Mouse (Mus musculus) gastrocnemius, postnatal 4 days (tissue): ENCODE results near the gene Bpifb6. TPM values are rescaled to one million over a fixed set of nuclear protein-coding genes. Genes with fewer than 3 reads are reported as not detected.

Experiments
- DNase-seq, 2 experiments: peaks; one replicate each; pipeline ENCODE4 v3.0.0; 2021 to 2022; ENCODE audit warnings: low spot score in 2 of 2, mixed read lengths in 2 of 2
- long read RNA-seq, 2 experiments: library from polyadenylated mRNA; stranded (forward); transcript quantifications; one replicate each; pipeline ENCODE4 v2.0.0; 2021
- total RNA-seq, 2 experiments: library from RNA; stranded (reverse); gene quantifications; 2 replicates each; pipeline ENCODE4 v1.2.3; 2021

The Bpifb6 gene
- total RNA-seq: not detected
- long read RNA-seq, experiment 1: 0 reads
- long read RNA-seq, experiment 2: 0 reads

DNA sequence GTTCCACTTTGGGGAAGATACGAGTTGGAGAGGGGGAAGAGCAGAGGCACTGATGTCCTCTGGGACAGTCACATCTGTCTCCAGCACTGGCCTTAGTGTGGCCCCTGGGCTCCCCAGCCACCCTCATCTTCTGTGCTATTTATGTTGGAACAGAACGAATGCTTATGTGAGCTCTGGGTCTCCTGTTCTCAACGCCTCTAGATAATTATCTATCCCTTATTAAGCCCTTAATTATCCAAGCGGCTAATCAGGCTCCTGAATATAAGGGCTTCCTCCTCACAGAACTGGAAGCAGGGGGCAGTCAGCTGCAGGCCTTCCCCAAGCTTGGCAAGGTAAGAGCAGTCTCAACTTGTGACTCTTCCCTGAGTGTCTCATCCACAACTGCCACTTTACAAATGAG is at the start of gene Bpifb6:
Gene Bpifb6 (plus strand): TSS at position 301 of the 400 bp plus-strand sequence.
- no peak for DNase-seq

DNA sequence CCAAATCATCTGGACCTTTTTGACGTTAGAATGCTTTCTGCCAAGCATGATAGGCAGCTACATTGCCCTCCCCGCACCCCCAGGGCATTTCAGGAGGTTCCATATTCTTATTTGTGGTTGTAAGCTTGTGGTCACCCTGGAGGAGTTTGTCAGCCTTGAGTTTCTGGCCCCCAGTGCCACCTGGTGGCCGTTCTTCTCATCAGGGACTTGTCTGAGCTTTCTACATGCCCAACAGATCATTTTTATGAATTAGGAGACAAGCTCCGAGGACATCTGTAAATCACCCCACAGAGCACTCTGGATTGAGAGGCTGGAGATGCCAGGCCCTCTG is 49.2 kb upstream of the Bpifb6 start:
- peak; percentile 41 to 44 for DNase-seq

DNA sequence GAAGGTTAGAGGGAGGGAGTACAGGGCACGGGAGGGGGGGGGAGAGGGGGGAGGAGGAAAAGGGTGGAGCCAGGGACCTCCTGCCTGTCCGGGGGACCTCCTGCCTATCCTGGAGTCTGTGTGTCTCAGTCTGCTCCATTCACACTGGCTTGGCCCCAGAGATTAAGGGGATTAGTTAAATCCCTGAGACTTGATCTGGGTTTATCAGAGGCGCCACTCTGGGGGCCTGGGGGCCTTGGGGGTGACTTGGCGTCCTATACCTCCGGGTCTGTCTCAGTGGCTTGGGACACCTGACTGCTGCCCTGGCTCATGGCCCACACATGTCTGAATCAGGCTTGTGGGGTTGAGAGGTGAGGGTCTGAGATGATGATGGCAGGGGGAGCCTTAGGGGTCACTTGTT is 46.6 kb upstream of the Bpifb6 start:
- no peak for DNase-seq

DNA sequence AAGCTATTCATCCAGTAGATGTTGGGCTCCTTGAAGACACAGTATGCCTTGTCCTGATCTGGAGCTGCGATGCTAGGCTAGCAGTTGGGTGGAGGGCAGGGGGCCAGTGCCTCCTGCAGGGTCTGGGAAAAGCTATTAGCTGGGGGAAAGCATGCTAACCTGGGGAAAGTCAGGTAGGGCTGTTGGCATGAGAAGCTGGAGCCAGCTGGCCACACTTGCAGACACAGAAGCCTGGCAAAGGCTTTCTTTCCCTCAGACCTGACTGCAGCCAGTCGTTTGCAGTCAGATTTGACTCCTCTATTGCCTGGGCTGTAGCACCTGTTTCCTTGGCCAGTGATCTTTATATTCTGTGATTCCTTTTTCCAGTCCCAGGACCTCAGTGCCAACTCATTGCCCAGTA is 40.6 kb upstream of the Bpifb6 start:
- DNase-seq: no peak

DNA sequence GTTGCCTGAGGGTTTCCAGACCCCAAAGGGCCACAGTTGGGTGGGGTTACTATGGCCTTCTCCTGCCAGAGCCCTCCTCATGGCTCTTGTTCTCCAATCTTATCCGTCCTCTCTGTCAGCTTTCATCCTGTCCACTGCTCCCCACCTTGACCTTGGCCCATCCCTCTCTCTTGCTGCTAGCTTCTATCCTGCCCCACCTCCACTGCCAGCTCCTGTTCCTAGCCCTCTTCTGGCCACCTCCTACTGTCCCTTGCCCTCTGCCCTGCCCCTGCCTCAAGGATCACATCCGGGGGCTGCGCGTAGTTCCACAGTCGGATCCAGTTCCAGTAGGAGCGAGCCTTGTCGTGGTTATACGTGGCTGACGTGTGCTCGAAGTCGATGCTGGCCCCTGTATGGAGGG is 39.9 kb upstream of the Bpifb6 start:
- no peak for DNase-seq

DNA sequence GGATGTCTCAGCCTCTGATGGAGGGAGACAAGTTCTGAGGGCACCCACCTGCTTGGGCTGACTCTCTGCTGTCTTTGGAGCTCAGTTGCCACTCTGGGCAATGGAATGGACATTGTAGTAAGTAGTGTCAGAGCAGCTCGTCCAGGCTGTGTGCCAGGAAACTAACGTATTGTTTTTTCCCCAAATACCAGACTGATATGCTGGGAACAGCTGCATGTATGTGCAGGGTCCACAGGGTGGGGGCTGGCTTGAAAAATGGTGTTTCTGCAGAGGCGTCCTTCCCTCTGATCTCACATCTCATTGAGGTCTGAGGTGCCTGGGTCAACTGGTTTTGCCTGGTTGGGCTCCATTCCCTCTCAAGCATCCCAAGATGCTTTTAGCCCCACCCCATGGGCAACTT is 39.5 kb upstream of the Bpifb6 start:
- DNase-seq: no peak

DNA sequence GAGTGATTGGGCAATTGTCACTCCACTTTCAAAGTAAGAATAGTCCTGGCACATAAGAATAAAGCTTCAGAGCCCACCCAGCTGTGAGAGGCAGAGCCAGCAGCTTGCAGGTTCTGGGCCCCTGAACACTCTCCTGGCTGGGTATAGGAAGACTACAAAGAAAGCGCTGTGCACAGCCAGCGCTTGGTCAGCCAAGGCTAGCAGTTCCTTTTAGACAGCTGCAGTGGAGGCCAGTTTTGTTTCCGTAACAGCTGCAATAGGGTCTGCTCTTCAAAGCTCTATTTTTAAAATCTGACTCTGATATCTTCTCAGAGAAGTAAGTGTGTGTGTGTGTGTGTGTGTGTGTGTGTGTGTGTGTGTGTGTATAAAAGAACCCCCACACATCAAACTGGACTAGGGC is 38.2 kb upstream of the Bpifb6 start:
- DNase-seq: no peak

DNA sequence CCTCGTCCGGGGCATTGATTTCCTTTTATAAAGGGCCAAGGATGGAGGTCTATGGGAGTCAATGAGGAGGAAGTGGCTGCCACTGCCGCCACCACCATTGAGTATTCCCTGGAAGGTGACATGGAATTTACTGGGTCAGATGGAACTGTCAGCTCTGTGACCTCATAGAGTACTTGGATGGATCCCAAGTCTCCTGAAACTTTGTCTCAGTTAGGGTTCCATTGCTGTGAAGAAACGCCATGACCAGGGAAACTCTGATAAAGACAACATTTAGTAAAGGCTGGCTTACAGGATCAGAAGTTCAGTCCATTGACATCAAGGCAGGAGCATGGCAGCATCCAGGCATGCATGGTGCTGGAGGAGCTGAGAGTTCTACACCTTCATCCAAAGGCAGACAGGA is 29.2 kb upstream of the Bpifb6 start, which contains the start of gene Sun5:
Gene Sun5 (minus strand): TSS at position 101 of the 400 bp plus-strand sequence.
- DNase-seq: no peak

DNA sequence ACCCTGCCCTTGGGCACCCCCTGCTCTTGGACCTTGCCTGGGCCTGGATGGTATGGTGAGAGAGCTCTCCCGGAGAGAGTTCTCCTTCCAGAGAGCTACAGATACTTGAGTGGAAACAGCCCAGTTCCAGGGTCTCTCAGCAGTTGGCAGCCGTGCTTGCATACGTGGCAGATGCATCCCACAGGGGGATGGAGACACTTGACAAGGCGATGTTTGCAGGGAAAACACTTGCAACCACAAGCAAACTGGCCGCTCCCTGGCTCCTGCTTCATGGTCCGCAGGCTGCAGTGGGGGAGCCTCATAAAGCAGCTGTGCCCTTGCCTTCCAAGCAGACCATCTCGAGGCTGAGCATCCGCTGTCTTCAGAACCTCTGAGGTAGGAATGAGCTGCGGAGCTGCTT is 25.4 kb upstream of the Bpifb6 start, which contains the start of gene Bpifb2:
Gene Bpifb2 (plus strand): TSS at position 301 of the 400 bp plus-strand sequence.
- no peak for DNase-seq

DNA sequence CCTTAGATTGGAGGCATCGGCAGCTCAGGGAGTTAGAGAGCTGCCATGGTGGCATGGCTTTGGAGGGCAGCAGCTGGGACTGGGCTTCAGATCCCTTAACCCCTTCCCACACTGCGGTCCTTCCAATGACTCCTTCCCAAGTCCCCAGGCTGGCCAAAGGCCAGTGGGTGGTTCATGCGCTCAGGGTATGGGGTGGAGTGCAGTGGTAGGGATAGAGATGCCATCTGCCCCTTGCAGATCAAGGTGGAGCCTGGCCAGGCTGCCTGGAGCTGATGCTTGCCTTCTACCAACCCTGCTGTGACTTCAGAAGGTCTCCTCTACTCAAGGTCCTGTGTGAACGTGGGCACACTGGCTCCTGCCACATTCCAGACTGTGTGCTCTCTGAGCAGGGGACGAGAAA is 1.1 kb upstream of the Bpifb6 start:
- no peak for DNase-seq

DNA sequence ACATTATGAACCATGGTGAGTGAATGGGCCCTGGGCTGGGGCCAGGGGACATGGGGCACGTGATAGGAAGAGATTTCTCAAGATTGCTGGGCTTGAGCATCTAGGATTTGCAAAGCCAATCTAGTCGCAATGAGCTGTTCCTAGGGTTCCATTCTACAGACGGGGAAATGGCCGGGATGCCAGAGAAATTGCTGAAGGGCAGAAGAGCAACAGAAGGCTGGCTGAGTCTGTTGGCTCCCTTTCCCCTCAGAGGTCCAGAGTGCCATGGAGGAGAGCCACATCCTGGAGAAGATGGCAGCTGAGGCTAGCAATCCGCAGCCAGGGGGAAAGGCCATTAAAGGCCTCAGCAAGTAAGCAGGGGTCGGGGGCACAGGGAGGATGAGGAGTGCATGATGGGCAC is 2.5 kb downstream of the Bpifb6 start:
- DNase-seq: no peak

DNA sequence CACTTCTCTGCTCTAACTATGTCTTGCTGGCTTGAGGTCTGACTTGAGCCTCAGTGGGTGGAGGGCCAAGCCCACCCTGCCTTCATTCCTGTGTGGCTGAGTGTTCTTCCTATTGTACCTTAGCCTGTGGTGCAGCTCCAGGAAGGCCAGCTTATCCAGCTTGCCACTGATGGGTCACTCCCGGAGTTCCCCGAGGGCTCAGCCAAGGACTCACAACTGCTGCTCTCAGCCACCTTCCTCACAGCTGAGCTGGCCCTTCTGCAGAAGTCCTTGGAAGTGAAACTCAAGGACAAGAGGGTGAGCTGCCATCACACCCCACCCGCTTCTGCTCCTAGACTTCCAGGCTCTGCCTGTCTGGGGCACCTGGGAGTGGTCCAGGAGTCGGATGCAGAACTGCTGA is 6.4 kb downstream of the Bpifb6 start:
- no peak for DNase-seq

DNA sequence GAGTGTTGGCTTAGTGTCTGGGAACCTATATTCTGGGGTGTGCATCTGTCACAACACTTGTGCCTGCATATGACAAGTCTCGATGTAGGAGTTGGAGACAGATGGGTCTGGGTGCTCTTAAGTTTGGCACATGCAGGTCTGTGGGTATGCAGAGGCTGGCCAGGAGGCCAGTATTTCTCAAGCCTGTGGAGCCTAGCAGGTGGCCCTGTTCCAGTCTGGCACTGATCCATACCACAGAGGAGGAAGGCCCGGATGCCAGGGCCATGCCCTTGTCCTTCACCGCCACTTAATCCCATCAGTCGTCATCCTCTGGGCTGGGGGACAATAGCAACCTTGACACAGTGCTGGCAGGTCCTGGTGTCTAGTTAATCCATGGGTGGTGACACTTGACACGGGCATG is 14.0 kb downstream of the Bpifb6 start:
- DNase-seq: peak in 1 of 2 experiments; percentile 43

DNA sequence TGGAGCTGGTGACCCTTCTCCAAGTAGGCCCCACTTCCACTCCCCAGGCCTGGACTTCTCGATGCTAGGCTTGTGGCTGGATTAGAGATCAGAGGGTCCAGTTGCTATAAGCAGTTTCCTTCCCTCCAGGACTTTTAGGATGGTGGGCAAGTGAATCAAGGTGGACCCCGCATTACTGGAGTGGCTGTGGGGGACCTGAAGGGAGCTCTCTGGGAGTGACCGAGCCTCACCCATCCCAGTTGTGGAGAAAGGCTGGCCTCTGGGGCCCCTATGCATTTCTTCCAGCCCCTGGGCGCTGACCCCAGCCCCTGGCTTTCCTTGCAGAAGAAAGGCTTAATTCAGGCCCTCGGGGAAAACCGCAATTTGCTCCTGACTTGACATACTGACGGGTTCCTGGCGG is 17.7 kb downstream of the Bpifb6 start, which contains the start of gene Bpifb3:
Gene Bpifb3 (plus strand): TSS at position 301 of the 400 bp plus-strand sequence.
- no peak for DNase-seq

DNA sequence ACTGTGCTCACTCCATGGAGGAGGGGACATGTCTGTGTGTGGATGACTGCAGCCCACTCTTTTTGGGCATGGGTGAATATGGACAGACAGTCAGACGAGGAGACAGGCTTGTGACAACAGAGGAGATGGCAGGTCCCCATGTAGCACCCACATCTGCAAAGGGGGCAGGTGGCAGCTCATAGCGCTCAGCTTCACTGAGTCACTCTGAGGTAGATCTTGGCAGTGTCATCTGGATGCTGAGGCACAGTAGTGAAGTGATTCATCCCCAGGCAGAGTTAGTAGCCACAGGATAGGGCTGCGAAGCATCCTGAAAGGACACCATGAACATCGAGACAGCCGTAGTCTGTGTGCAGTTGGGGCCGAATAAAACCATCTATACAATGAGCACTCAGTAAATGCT is 21.1 kb downstream of the Bpifb6 start:
- no peak for DNase-seq

DNA sequence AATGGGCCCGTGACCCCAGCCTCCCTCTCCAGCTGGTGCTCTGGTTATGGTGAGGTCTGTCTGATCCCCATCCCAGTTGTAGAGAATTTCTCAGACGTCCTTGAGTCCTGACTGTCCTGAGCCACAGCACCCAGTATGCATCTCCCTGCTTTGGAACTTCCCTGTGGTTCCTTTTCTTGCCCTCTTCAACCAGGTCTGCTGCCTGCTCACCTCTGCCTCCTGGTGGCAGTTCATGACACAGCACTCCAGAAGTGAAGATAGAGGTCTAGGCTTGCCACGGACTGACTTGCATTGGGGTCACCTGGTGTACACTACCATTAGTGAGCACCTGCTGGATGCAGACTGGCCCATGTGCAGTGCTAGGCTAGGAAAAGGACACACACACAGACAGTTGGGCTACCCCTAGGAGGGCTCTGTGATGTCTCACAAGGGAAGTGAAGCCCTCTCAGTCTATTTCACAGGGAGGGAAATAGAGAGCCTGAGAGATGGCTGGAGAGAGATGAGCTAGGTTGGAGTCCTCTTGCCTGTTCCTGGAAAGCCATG is 29.8 kb downstream of the Bpifb6 start:
- peak in 1 of 2 experiments; percentile 56 for DNase-seq

DNA sequence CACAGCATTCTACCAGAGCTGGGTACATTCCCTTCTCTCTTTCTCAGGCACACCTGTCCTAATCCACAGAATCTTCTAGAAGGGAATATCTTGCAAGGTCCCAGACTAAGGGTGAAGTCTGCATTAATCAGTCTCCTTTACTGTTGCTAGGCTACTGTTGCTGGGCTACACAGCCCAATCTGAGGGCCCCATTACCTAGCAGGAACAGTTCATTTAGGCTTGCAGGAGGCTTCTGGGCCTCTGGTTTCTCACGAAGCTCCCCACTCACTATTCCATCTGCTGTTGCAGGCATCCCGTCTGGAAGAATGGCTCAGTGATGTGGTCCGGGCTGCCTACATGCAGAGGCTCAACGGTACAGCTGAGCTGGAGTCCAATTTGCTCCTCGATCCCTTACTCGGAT is 30.9 kb downstream of the Bpifb6 start:
- DNase-seq: no peak

DNA sequence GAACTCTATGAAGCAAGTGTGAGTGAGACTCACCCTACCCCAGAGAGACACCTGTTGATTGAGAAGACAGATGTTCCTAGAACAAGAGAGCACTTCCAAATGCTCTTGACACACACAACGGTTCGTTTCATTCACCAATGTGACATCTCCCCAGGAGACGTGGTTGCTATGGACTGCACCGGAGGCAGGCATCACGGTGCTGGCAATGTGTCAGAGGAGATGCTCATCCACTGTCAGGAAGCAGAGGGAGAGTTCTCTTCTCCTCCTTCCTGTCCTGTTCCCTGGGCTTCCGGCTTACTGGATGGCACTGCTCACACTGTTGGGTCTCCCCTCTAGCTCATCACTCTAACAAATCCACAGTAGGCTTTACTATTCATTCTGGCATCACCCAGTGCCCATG is 33.1 kb downstream of the Bpifb6 start:
- DNase-seq: no peak

DNA sequence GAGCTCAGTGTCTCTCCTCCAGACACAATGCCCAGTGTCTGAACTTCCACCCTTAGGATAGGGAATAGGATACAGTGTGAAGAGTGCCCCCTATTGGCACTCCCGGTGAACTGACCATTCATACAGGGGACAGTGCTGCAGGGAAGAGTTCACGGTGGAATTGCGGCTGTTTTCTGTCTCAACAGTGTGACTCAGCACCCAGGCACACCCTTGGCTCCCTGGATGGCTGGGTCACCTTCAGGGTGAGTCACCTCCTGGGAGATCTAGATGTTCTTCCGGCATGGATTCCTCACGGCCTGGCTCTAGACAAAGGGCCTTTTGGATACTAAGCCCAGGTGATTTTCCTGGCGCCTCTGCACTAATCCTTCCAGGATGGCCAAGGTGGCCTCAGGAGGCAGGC is 35.2 kb downstream of the Bpifb6 start:
- DNase-seq: no peak

DNA sequence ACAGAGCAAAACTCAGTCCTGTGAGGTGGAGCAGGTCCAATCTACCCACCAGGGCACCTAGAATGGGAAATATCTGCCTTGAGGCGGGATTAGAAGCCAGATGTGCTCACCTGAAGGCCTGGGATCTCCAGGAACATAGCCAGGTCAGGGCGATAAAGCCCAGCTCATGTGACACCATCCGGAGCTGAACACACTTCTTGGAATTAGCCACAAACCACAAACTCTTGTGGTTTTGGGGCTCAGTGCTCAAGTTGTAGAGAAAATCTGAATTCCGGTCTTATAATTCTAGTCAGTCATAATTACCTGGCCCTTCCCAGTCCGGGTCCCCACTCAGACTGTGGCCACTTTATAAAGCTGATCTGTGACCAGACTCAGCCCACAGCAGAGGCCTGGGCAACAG is 37.7 kb downstream of the Bpifb6 start, which contains the start of gene Bpifb4:
Gene Bpifb4 (plus strand): TSS at position 370 of the 400 bp plus-strand sequence.
- no peak for DNase-seq

DNA sequence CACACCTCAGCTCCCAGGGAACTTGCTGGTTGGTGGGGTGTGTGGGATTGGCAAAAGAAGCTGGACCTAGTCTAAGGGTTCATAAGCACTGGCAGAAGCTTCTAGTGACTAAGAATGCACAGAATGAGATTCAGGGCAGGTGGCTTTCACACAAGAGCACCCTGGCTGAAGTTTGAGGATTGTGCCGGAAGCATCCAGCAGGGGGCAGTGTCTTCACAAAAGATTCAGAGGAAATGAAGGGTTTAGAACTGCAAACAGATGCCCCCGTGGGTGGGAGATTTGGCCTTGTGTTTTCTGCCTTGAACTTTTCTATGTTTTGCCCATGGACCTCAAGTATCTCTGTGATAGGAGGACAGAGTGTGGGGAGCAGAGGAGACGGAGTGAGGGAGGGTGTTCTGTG is 43.3 kb downstream of the Bpifb6 start:
- peak in 1 of 2 experiments; percentile 23 for DNase-seq

DNA sequence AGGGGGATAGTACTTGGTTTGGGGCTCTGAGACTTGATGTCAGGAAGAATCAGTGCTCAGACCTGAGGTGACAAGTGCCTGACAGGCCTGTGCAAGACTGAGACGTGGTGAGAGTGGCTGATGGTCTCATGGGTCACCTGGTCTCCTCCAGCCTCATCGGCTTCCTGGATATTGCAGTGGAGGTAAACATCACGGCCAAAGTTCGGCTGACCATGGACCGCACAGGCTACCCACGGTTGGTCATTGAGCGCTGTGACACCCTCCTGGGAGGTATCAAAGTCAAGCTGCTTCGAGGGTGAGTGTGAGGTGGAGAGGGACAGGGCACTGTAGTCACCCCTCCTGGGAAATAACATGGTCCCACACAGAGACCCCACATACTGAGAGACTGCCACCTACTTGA is 44.4 kb downstream of the Bpifb6 start:
- DNase-seq: no peak

DNA sequence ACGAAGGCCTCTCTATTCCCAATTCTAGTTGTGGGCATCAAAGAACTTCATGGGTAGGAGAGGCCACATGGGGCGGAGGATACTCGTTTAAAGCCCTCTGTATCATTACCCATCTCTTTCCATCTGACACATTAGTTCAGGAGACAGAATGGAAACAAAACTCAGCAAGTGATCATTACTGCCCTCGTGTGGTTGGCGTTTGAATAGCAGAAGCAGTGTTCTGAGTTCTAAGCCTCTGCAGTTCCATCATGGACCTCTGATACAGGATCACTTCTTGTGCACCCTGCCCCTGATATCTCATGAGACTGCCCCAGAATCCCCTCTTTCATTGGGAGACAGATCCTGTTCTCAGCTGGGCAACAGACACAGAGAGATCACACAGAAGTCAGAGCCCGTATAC is 52.7 kb downstream of the Bpifb6 start:
- peak in 1 of 2 experiments; percentile 37 for DNase-seq

DNA sequence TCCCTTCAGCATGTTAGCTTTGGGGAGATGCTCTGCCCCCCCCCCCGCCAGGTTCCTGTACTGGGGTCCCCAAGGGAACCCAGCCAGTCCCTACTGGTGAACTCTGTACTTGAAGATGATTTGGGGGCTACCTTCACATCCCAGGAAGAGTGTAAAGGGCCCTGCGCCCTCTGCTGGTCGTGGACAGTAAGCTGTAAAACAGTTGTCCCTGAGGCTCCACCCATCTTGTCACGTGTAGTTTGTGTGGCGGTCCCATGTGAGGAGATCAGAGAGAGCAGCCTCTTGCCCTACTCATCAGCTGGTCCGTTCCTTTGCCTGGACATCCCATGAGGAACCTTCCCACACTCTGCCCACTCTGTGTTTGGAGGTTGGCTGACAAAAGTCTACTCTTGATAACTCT is 53.6 kb downstream of the Bpifb6 start:
- peak in 1 of 2 experiments; percentile 25 for DNase-seq
